Mouse (Mus musculus): ENCODE data around the gene Ndufs7. TPM values are rescaled to one million over a fixed set of nuclear protein-coding genes. Genes with fewer than 3 reads are reported as not detected.

Ndufs7 gene
- polyA plus RNA-seq, 1 experiment: 314 TPM

- H3K27me3 ChIP-seq (ENCODE audit: control insufficient read depth, insufficient read depth, low read length): no peaks in the 10 kb centered on the region
These were observed 1.7 kb downstream of the Ndufs7 start for GRCm38 (mm10) chr10:80250573-80250972.

GRCm38 (mm10) chr10:80252011-80252410 lies 3.1 kb downstream of the Ndufs7 start:
- peaks cover 28% of the 10 kb centered on the region for H3K36me3 ChIP-seq (ENCODE audit: control insufficient read depth, insufficient read depth, low read length)
- no peak overlapping the region for H3K4me3 ChIP-seq (ENCODE audit: extremely low read depth, insufficient read depth, insufficient read length)
- no peaks in the 10 kb centered on the region for H3K27me3 ChIP-seq (ENCODE audit: control insufficient read depth, insufficient read depth, low read length)
- H3K27ac ChIP-seq (ENCODE audit: insufficient read depth, low read length): no peak overlapping the region
- DNase-seq (ENCODE audit: low read depth in 1 of 2, low spot score in 2 of 2): no peak
- TF ChIP-seq CTCF (IDR thresholded peaks at IDR 0.05; ENCODE audit: extremely low read depth, insufficient read depth, insufficient read length, insufficient replicate concordance): no peak
- TF ChIP-seq POLR2A (IDR thresholded peaks at IDR 0.05; ENCODE audit: low read depth, low read length): no peak
- peaks cover 4% of the 10 kb centered on the region; the same call in 1 of the 2 replicates for H3K4me1 ChIP-seq (ENCODE audit: control insufficient read depth, insufficient read depth, insufficient read length)

More at GRCm38 (mm10) chr10:80250573-80250972, 1.7 kb downstream of the Ndufs7 start:
- no peak overlapping the region for H3K4me3 ChIP-seq (ENCODE audit: extremely low read depth, insufficient read depth, insufficient read length)
- no peak overlapping the region for H3K27ac ChIP-seq (ENCODE audit: insufficient read depth, low read length)
- TF ChIP-seq CTCF (IDR thresholded peaks at IDR 0.05; ENCODE audit: extremely low read depth, insufficient read depth, insufficient read length, insufficient replicate concordance) (no peak), POLR2A (IDR thresholded peaks at IDR 0.05; ENCODE audit: low read depth, low read length) (no peak)
- WGBS: 87% methylated on average over 4 of the region's 4 CpGs
- DNase-seq (ENCODE audit: low read depth in 1 of 2, low spot score in 2 of 2): no peak
- H3K4me1 ChIP-seq (ENCODE audit: control insufficient read depth, insufficient read depth, insufficient read length): peaks cover 4% of the 10 kb centered on the region; the same call in 1 of the 2 replicates
- peaks cover 17% of the 10 kb centered on the region for H3K36me3 ChIP-seq (ENCODE audit: control insufficient read depth, insufficient read depth, low read length)

- H3K27me3 ChIP-seq (ENCODE audit: control insufficient read depth, insufficient read depth, low read length): no peaks in the 10 kb centered on the region
- H3K36me3 ChIP-seq (ENCODE audit: control insufficient read depth, insufficient read depth, low read length): peaks cover 30% of the 10 kb centered on the region
- peaks cover 4% of the 10 kb centered on the region; the same call in 1 of the 2 replicates for H3K4me1 ChIP-seq (ENCODE audit: control insufficient read depth, insufficient read depth, insufficient read length)
- TF ChIP-seq POLR2A (IDR thresholded peaks at IDR 0.05; ENCODE audit: low read depth, low read length) (no peak), CTCF (IDR thresholded peaks at IDR 0.05; ENCODE audit: extremely low read depth, insufficient read depth, insufficient read length, insufficient replicate concordance) (no peak)
- no peak overlapping the region for H3K27ac ChIP-seq (ENCODE audit: insufficient read depth, low read length)
- H3K4me3 ChIP-seq (ENCODE audit: extremely low read depth, insufficient read depth, insufficient read length): no peak overlapping the region
- DNase-seq (ENCODE audit: low read depth in 1 of 2, low spot score in 2 of 2): no peak
- 94% methylated on average over 11 of the region's 11 CpGs for WGBS
These were observed 3.8 kb downstream of the Ndufs7 start for GRCm38 (mm10) chr10:80252493-80253274.

- no peak for TF ChIP-seq CTCF (IDR thresholded peaks at IDR 0.05; ENCODE audit: extremely low read depth, insufficient read depth, insufficient read length, insufficient replicate concordance)
- TF ChIP-seq POLR2A (IDR thresholded peaks at IDR 0.05; ENCODE audit: low read depth, low read length): no peak
- H3K4me3 ChIP-seq (ENCODE audit: extremely low read depth, insufficient read depth, insufficient read length): no peak overlapping the region
- H3K27ac ChIP-seq (ENCODE audit: insufficient read depth, low read length): no peak overlapping the region
- H3K4me1 ChIP-seq (ENCODE audit: control insufficient read depth, insufficient read depth, insufficient read length): peaks cover 4% of the 10 kb centered on the region; the same call in 1 of the 2 replicates
- 91% methylated on average over 6 of the region's 6 CpGs for WGBS
- H3K36me3 ChIP-seq (ENCODE audit: control insufficient read depth, insufficient read depth, low read length): peaks cover 32% of the 10 kb centered on the region
- no peaks in the 10 kb centered on the region for H3K27me3 ChIP-seq (ENCODE audit: control insufficient read depth, insufficient read depth, low read length)
- no peak for DNase-seq (ENCODE audit: low read depth in 1 of 2, low spot score in 2 of 2)
These were observed 4.6 kb downstream of the Ndufs7 start for GRCm38 (mm10) chr10:80253551-80253950.

GRCm38 (mm10) chr10:80254331-80255297 lies 5.7 kb downstream of the Ndufs7 start:
- Histone ChIP-seq H3K27ac (ENCODE audit: insufficient read depth, low read length) (no peak overlapping the region), H3K27me3 (ENCODE audit: control insufficient read depth, insufficient read depth, low read length) (no peaks in the 10 kb centered on the region), H3K4me1 (ENCODE audit: control insufficient read depth, insufficient read depth, insufficient read length) (peaks cover 4% of the 10 kb centered on the region; the same call in 1 of the 2 replicates), H3K4me3 (ENCODE audit: extremely low read depth, insufficient read depth, insufficient read length) (no peak overlapping the region), H3K36me3 (ENCODE audit: control insufficient read depth, insufficient read depth, low read length) (peaks cover 32% of the 10 kb centered on the region)
- DNase-seq (ENCODE audit: low read depth in 1 of 2, low spot score in 2 of 2): no peak
- WGBS: 96% methylated on average over 26 of the region's 26 CpGs
- no peak for TF ChIP-seq CTCF (IDR thresholded peaks at IDR 0.05; ENCODE audit: extremely low read depth, insufficient read depth, insufficient read length, insufficient replicate concordance)
- TF ChIP-seq POLR2A (IDR thresholded peaks at IDR 0.05; ENCODE audit: low read depth, low read length): no peak

GRCm38 (mm10) chr10:80255881-80256535 lies 7.1 kb downstream of the Ndufs7 start:
- Histone ChIP-seq H3K27ac (ENCODE audit: insufficient read depth, low read length) (no peak overlapping the region), H3K4me1 (ENCODE audit: control insufficient read depth, insufficient read depth, insufficient read length) (peaks cover 4% of the 10 kb centered on the region), H3K27me3 (ENCODE audit: control insufficient read depth, insufficient read depth, low read length) (no peaks in the 10 kb centered on the region), H3K4me3 (ENCODE audit: extremely low read depth, insufficient read depth, insufficient read length) (no peak overlapping the region), H3K36me3 (ENCODE audit: control insufficient read depth, insufficient read depth, low read length) (peaks cover 32% of the 10 kb centered on the region)
- 100% methylated on average over 5 of the region's 5 CpGs for WGBS
- no peak for DNase-seq (ENCODE audit: low read depth in 1 of 2, low spot score in 2 of 2)
- TF ChIP-seq POLR2A (IDR thresholded peaks at IDR 0.05; ENCODE audit: low read depth, low read length) (no peak), CTCF (IDR thresholded peaks at IDR 0.05; ENCODE audit: extremely low read depth, insufficient read depth, insufficient read length, insufficient replicate concordance) (no peak)

All from spleen, adult 2 months (tissue).